Comparison of ENCODE assay signal across 24 mouse cellular contexts in genomic region chr4:154512518-154513090, GRCm38 (mm10).
DNase-seq lines count a peak whose midpoint lies in the region; ATAC-seq lines count a peak whose summit lies in the region.
"Had no signal": no experiment of that assay in that cellular context is flagged by ENCODE, and none has a peak within 500 bp of the region (broad histone marks: within the 10 kb centered on the region; RNA-seq: fewer than 3 reads in every experiment).

No protein-coding gene starts in this region.

- no peak overlapping the region for H3K4me2 ChIP-seq in hindbrain, embryonic 11.5 days (replicated peaks; ENCODE audit: low read depth, low read length)
- no peak overlapping the region for H3K4me2 ChIP-seq in neural tube, embryonic 13.5 days
- H3K4me2 ChIP-seq in neural tube, embryonic 15.5 days: no peak overlapping the region
- H3K4me2 ChIP-seq: heart, embryonic 15.5 days; kidney, embryonic 15.5 days; liver, embryonic 12.5 days; midbrain, embryonic 12.5 days had no signal

- no peaks in the 10 kb centered on the region for H3K9me3 ChIP-seq in hindbrain, embryonic 10.5 days
- H3K9me3 ChIP-seq in hindbrain, embryonic 11.5 days (ENCODE audit: control insufficient read depth, low read length): no peaks in the 10 kb centered on the region
- H3K9me3 ChIP-seq in neural tube, embryonic 13.5 days: no peaks in the 10 kb centered on the region
- no peaks in the 10 kb centered on the region for H3K9me3 ChIP-seq in neural tube, embryonic 15.5 days (replicated peaks)
- H3K9me3 ChIP-seq in limb, embryonic 10.5 days (replicated peaks): no peaks in the 10 kb centered on the region
- H3K9me3 ChIP-seq: heart, embryonic 15.5 days; kidney, embryonic 15.5 days; liver, embryonic 12.5 days; midbrain, embryonic 12.5 days had no signal

- H3K27me3 ChIP-seq in hindbrain, embryonic 10.5 days (ENCODE audit: insufficient read depth, poor library complexity, severe bottlenecking): peaks cover 96% of the 10 kb centered on the region
- H3K27me3 ChIP-seq in hindbrain, embryonic 11.5 days (ENCODE audit: control insufficient read depth, insufficient read depth, low read length): peaks cover 21% of the 10 kb centered on the region
- peaks cover 81% of the 10 kb centered on the region for H3K27me3 ChIP-seq in neural tube, embryonic 13.5 days
- peaks cover 53% of the 10 kb centered on the region for H3K27me3 ChIP-seq in neural tube, embryonic 15.5 days (replicated peaks)
- H3K27me3 ChIP-seq in limb, embryonic 10.5 days (ENCODE audit: low read depth, poor library complexity, severe bottlenecking): peaks cover 16% of the 10 kb centered on the region
- H3K27me3 ChIP-seq: CH12.LX had no signal

- 40% methylated on average over 15 of the region's 15 CpGs for WGBS in hindbrain, embryonic 10.5 days
- 38% methylated on average over 15 of the region's 15 CpGs for WGBS in hindbrain, embryonic 11.5 days
- 25% methylated on average over 15 of the region's 15 CpGs for WGBS in neural tube, embryonic 13.5 days
- WGBS in neural tube, embryonic 15.5 days: 33% methylated on average over 15 of the region's 15 CpGs
- WGBS in limb, embryonic 10.5 days: 62% methylated on average over 15 of the region's 15 CpGs

- peak overlapping the region; percentile 53 for H3K27ac ChIP-seq in hindbrain, embryonic 10.5 days
- no peak overlapping the region for H3K27ac ChIP-seq in hindbrain, embryonic 11.5 days (ENCODE audit: low read depth, low read length)
- no peak overlapping the region for H3K27ac ChIP-seq in neural tube, embryonic 13.5 days (replicated peaks)
- no peak overlapping the region for H3K27ac ChIP-seq in neural tube, embryonic 15.5 days (replicated peaks)
- H3K27ac ChIP-seq in limb, embryonic 10.5 days: peak overlapping the region; percentile 31; the same call in 1 of the 2 replicates
- H3K27ac ChIP-seq: gastrocnemius, adult 2 months; heart, embryonic 15.5 days; kidney, embryonic 15.5 days; left cerebral cortex, adult 2 months; liver, embryonic 12.5 days; midbrain, embryonic 12.5 days had no signal

- ATAC-seq in hindbrain, embryonic 11.5 days (ENCODE audit: low FRiP score): no peak
- no peak for ATAC-seq in neural tube, embryonic 13.5 days (ENCODE audit: low read depth)
- no peak for ATAC-seq in neural tube, embryonic 15.5 days (ENCODE audit: low FRiP score)
- no peak for ATAC-seq in megakaryocyte-erythroid progenitor cell, adult 5-6 weeks (replicated peaks; ENCODE audit: low FRiP score, low TSS enrichment, poor library complexity, severe bottlenecking)
- ATAC-seq: liver, embryonic 12.5 days had no signal

- DNase-seq in hindbrain, embryonic 10.5 days (ENCODE audit: low spot score): no peak
- no peak for DNase-seq in hindbrain, embryonic 11.5 days (ENCODE audit: low spot score)
- DNase-seq in limb, embryonic 10.5 days (ENCODE audit: low spot score): no peak
- no peak for DNase-seq in adrenal gland, postnatal 4 days (ENCODE audit: low spot score in 2 of 2)
- DNase-seq in right cerebral cortex, adult 2 months (ENCODE audit: low spot score in 2 of 2): no peak
- DNase-seq: adrenal gland, postnatal 25 days; cerebellum, adult 18-20 months; cerebellum, postnatal 25 days; gastrocnemius, adult 2 months; heart, postnatal 4 days; kidney, postnatal 4 days; layer of hippocampus, adult 9-11 months; left cerebral cortex, postnatal 4 days; lung, adult 2 months; lung, postnatal 36 days had no signal

- peaks cover 65% of the 10 kb centered on the region for H3K4me1 ChIP-seq in hindbrain, embryonic 10.5 days (replicated peaks)
- 0 out of 2 replicates have a peak, but pooled peaks cover 2% of the 10 kb centered on the region for H3K4me1 ChIP-seq in hindbrain, embryonic 11.5 days (replicated peaks; ENCODE audit: control insufficient read depth, insufficient read depth, low read length)
- H3K4me1 ChIP-seq in neural tube, embryonic 13.5 days (replicated peaks): peaks cover 28% of the 10 kb centered on the region
- peaks cover 3% of the 10 kb centered on the region; the same call in 1 of the 2 replicates for H3K4me1 ChIP-seq in neural tube, embryonic 15.5 days
- H3K4me1 ChIP-seq in limb, embryonic 10.5 days: peaks cover 84% of the 10 kb centered on the region
- H3K4me1 ChIP-seq: liver, embryonic 12.5 days had no signal

- H3K4me3 ChIP-seq in hindbrain, embryonic 10.5 days: no peak overlapping the region
- H3K4me3 ChIP-seq in hindbrain, embryonic 11.5 days (ENCODE audit: low read depth, low read length): no peak overlapping the region
- H3K4me3 ChIP-seq in neural tube, embryonic 13.5 days: no peak overlapping the region
- H3K4me3 ChIP-seq in neural tube, embryonic 15.5 days (replicated peaks): no peak overlapping the region
- H3K4me3 ChIP-seq in limb, embryonic 10.5 days: no peak overlapping the region
- H3K4me3 ChIP-seq: gastrocnemius, adult 2 months; heart, embryonic 15.5 days; kidney, embryonic 15.5 days; left cerebral cortex, adult 2 months; liver, embryonic 12.5 days; midbrain, embryonic 12.5 days had no signal

- no peaks in the 10 kb centered on the region for H3K36me3 ChIP-seq in hindbrain, embryonic 10.5 days
- no peaks in the 10 kb centered on the region for H3K36me3 ChIP-seq in hindbrain, embryonic 11.5 days (ENCODE audit: control insufficient read depth, insufficient read depth, low read length)
- no peaks in the 10 kb centered on the region for H3K36me3 ChIP-seq in neural tube, embryonic 13.5 days
- no peaks in the 10 kb centered on the region for H3K36me3 ChIP-seq in neural tube, embryonic 15.5 days
- peaks cover 11% of the 10 kb centered on the region; the same call in 1 of the 2 replicates for H3K36me3 ChIP-seq in limb, embryonic 10.5 days
- H3K36me3 ChIP-seq: heart, embryonic 15.5 days; kidney, embryonic 15.5 days; liver, embryonic 12.5 days; midbrain, embryonic 12.5 days had no signal

- H3K9ac ChIP-seq in hindbrain, embryonic 11.5 days (ENCODE audit: low read depth, low read length): no peak overlapping the region
- 0 out of 2 replicates have a peak overlapping the region, but pooled peaks have one; percentile 12 for H3K9ac ChIP-seq in neural tube, embryonic 13.5 days
- no peak overlapping the region for H3K9ac ChIP-seq in neural tube, embryonic 15.5 days (replicated peaks)
- H3K9ac ChIP-seq: heart, embryonic 15.5 days; kidney, embryonic 15.5 days; liver, embryonic 12.5 days; midbrain, embryonic 12.5 days had no signal

Comparison
In these comparisons a context has a peak if more than half of its experiments do, and no peak if none do; other contexts are left out.
1. H3K27ac ChIP-seq: peak in hindbrain, embryonic 10.5 days (single experiment) and limb, embryonic 10.5 days (single experiment); none in hindbrain, embryonic 11.5 days (single experiment), neural tube, embryonic 13.5 days (single experiment) and neural tube, embryonic 15.5 days (single experiment).